Mouse (Mus musculus) testis, adult 2 months (tissue): ENCODE data around the gene Pax8.

Experiments
- CTCF ChIP-seq: fragments of 200-500 bp; IDR thresholded peaks from 2 replicates; pipeline ENCODE4 v1.5.1; 2012; ENCODE audit warnings: low read depth, mild to moderate bottlenecking, inconsistent platforms, low read length, moderate library complexity; ENCODE audit not compliant: control insufficient read depth, insufficient read depth, insufficient replicate concordance
- POLR2A ChIP-seq: fragments of 200-500 bp; IDR thresholded peaks from 2 replicates; pipeline ENCODE4 v1.6.1; 2012; ENCODE audit warnings: low read depth, mild to moderate bottlenecking, inconsistent platforms, low read length, moderate library complexity; ENCODE audit not compliant: control insufficient read depth

GRCm38 (mm10) chr2:24417106-24417505 lies 58.3 kb downstream of the Pax8 start:
- TF ChIP-seq POLR2A (no peak), CTCF (no peak)
